Mouse (Mus musculus): ENCODE measurements at regions not wholly inside any gene's neighbourhood (a gene's known extent, or its start where the extent isn't known, plus 50 kb on each side); places are given as distances from the start of the nearest gene placed in this dataset.

DNA sequence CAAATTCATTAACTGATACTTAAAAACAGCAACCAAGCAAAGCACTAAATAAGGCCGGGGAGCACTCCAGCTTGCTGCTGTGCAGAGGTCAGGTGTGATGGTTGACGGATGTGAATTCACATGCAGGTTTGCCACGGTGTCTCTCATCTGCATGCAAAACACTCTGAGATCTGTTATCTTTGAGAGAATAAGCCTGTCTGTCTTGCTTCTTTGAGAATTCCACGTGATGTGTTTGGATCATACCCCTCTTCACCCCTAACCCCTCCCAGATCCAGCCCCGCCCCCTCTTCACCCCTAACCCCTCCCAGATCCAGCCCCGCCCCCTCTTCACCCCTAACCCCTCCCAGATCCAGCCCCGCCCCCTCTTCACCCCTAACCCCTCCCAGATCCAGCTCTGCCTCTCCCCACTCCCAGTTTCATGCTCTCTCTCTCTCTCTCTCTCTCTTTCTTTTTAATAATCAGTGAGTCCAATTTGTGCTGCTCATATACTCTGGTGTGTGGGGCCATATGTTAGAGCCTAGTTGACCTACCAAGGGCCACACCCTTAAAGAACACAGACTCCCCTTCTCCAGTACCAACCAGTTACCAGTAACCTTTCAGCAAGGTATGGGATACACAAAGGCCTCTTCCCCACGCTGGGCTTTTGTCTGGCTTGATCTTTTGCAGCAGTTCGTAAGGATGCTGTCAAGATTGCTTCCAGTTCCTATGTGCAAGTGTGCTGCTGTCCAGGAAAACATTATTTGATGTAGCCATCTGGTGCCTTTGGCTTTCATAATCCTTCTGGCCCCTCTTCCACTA lies 73.1 kb upstream of the Hnrnpk start:
- ATAC-seq (ENCODE audit: insufficient read depth, low FRiP score): no peak
- H3K9me3 ChIP-seq (replicated peaks; ENCODE audit: control insufficient read depth, low read length): no peaks in the 10 kb centered on the region
- whole genome bisulfite sequencing: 32% methylated on average over 8 of the region's 9 CpGs
- no peak overlapping the region for H3K4me2 ChIP-seq (ENCODE audit: low read depth, low read length)
- H3K27ac ChIP-seq (ENCODE audit: low read length): no peak overlapping the region
- H3K4me1 ChIP-seq (ENCODE audit: control insufficient read depth, insufficient read depth, low read length): 0 out of 2 replicates have a peak, but pooled peaks cover 4% of the 10 kb centered on the region
- H3K27me3 ChIP-seq (ENCODE audit: control insufficient read depth, insufficient read depth, low read length): peaks cover 9% of the 10 kb centered on the region
- no peak overlapping the region for H3K4me3 ChIP-seq (replicated peaks; ENCODE audit: low read length)
- no peaks in the 10 kb centered on the region for H3K36me3 ChIP-seq (ENCODE audit: control insufficient read depth, insufficient read depth, low read length)
- H3K9ac ChIP-seq (ENCODE audit: low read length): no peak overlapping the region

DNA sequence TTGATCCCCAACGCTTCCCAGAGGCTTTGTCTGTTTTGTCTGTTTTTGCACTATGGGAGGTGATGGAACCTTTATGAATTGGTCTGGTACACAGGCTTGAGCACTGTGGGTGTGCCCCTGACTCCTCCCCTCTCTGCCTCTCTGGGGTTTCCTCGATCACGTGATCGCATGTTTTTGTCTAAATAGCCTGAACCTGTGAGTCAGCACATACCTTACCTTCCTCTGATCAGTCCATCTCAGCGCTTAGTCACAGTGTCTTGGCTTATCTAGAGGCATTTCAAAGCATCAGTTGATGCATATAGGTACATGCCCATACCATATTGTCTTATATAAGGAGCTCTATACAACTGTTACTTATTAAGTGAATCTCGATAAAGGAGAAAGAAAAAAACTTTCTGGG lies 72.4 kb upstream of the Hnrnpk start:
- Histone ChIP-seq H3K27me3 (ENCODE audit: control insufficient read depth, insufficient read depth, low read length) (peaks cover 9% of the 10 kb centered on the region), H3K9me3 (replicated peaks; ENCODE audit: control insufficient read depth, low read length) (no peaks in the 10 kb centered on the region), H3K27ac (ENCODE audit: low read length) (no peak overlapping the region), H3K4me1 (ENCODE audit: control insufficient read depth, insufficient read depth, low read length) (0 out of 2 replicates have a peak, but pooled peaks cover 4% of the 10 kb centered on the region), H3K9ac (ENCODE audit: low read length) (no peak overlapping the region), H3K4me3 (replicated peaks; ENCODE audit: low read length) (no peak overlapping the region), H3K36me3 (ENCODE audit: control insufficient read depth, insufficient read depth, low read length) (no peaks in the 10 kb centered on the region), H3K4me2 (ENCODE audit: low read depth, low read length) (no peak overlapping the region)
- 30% methylated on average over 6 of the region's 6 CpGs for WGBS
- peak; percentile 29; the same call in 1 of the 2 replicates for ATAC-seq (ENCODE audit: insufficient read depth, low FRiP score)

DNA sequence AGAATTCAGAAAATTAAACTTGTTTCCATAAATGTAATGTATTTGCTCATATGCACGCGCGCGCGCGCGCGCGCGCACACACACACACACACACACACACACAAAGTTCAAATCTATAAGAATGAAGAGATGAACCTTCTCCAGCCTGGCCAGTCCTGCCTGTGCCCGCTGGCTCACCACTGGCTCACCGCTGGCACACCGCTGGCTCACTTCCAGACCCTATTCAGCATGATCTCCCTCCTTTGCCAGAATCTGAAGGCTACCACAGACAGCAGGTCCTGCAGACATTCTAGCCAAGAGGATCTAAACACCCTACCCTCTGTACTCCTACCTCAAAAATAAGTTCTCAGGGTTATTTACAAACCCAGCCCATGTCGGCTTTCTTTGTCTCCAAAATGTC lies 69.3 kb upstream of the Hnrnpk start:
- no peak overlapping the region for H3K4me3 ChIP-seq (replicated peaks; ENCODE audit: low read length)
- 74% methylated on average over 14 of the region's 14 CpGs for WGBS
- no peaks in the 10 kb centered on the region for H3K36me3 ChIP-seq (ENCODE audit: control insufficient read depth, insufficient read depth, low read length)
- H3K9me3 ChIP-seq (replicated peaks; ENCODE audit: control insufficient read depth, low read length): no peaks in the 10 kb centered on the region
- H3K27ac ChIP-seq (ENCODE audit: low read length): no peak overlapping the region
- peaks cover 9% of the 10 kb centered on the region for H3K27me3 ChIP-seq (ENCODE audit: control insufficient read depth, insufficient read depth, low read length)
- H3K4me1 ChIP-seq (ENCODE audit: control insufficient read depth, insufficient read depth, low read length): 0 out of 2 replicates have a peak, but pooled peaks cover 4% of the 10 kb centered on the region
- no peak overlapping the region for H3K9ac ChIP-seq (ENCODE audit: low read length)
- H3K4me2 ChIP-seq (ENCODE audit: low read depth, low read length): no peak overlapping the region
- ATAC-seq (ENCODE audit: insufficient read depth, low FRiP score): no peak

DNA sequence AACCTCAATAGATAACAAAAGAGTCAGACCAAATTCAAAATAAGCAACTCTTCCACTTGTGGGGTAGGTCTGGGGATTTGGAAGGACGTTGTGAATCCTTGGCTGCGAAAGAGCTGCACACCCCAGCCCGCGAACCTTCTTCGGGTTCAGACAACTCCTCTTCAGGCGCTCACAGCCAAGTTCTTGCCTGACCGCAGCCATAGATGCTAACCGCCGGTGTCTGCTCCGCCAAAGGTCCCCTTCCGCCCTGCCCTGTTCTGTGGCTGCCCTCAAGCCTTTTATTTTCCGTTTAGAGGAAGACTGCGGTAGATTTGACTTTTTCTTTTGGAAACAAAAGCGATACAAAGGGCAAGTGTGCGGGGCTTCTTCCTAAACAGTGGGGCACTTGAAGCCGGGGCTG lies 68.6 kb upstream of the Hnrnpk start:
- H3K4me2 ChIP-seq (ENCODE audit: low read depth, low read length): peak overlapping the region; percentile 46
- H3K4me3 ChIP-seq (replicated peaks; ENCODE audit: low read length): peak overlapping the region; percentile 35
- H3K27me3 ChIP-seq (ENCODE audit: control insufficient read depth, insufficient read depth, low read length): peaks cover 9% of the 10 kb centered on the region
- 0 out of 2 replicates have a peak, but pooled peaks cover 4% of the 10 kb centered on the region for H3K4me1 ChIP-seq (ENCODE audit: control insufficient read depth, insufficient read depth, low read length)
- no peaks in the 10 kb centered on the region for H3K36me3 ChIP-seq (ENCODE audit: control insufficient read depth, insufficient read depth, low read length)
- WGBS: 12% methylated on average over 16 of the region's 16 CpGs
- ATAC-seq (ENCODE audit: insufficient read depth, low FRiP score): no peak
- 0 out of 2 replicates have a peak overlapping the region, but pooled peaks have one; percentile 31 for H3K9ac ChIP-seq (ENCODE audit: low read length)
- H3K27ac ChIP-seq (ENCODE audit: low read length): no peak overlapping the region
- no peaks in the 10 kb centered on the region for H3K9me3 ChIP-seq (replicated peaks; ENCODE audit: control insufficient read depth, low read length)

DNA sequence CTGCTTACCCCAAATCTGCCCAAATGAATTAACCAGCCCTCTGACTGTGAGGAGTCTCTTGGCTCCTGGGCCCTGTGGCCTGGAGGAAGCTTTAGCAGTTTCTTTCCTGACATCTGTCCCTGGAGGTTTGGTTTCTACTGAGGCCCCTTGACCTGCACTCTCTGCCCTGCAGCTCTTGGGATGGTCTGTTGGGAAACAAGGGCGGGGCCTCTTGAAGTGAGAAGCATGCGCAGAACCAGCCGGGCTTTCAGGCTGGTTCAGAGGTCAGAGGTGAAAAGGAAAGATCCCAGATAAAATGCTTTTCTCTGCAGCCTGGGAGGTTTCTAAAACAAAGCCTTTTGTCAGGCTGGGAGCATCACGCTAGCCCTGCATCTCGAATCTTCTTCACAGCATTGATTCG lies 66.6 kb upstream of the Hnrnpk start:
- H3K4me3 ChIP-seq (replicated peaks; ENCODE audit: low read length): no peak overlapping the region
- no peaks in the 10 kb centered on the region for H3K9me3 ChIP-seq (replicated peaks; ENCODE audit: control insufficient read depth, low read length)
- WGBS: 27% methylated on average over 6 of the region's 6 CpGs
- H3K27ac ChIP-seq (ENCODE audit: low read length): no peak overlapping the region
- no peak overlapping the region for H3K9ac ChIP-seq (ENCODE audit: low read length)
- 0 out of 2 replicates have a peak, but pooled peaks cover 4% of the 10 kb centered on the region for H3K4me1 ChIP-seq (ENCODE audit: control insufficient read depth, insufficient read depth, low read length)
- no peak for ATAC-seq (ENCODE audit: insufficient read depth, low FRiP score)
- H3K27me3 ChIP-seq (ENCODE audit: control insufficient read depth, insufficient read depth, low read length): peaks cover 9% of the 10 kb centered on the region
- H3K4me2 ChIP-seq (ENCODE audit: low read depth, low read length): no peak overlapping the region
- H3K36me3 ChIP-seq (ENCODE audit: control insufficient read depth, insufficient read depth, low read length): no peaks in the 10 kb centered on the region

DNA sequence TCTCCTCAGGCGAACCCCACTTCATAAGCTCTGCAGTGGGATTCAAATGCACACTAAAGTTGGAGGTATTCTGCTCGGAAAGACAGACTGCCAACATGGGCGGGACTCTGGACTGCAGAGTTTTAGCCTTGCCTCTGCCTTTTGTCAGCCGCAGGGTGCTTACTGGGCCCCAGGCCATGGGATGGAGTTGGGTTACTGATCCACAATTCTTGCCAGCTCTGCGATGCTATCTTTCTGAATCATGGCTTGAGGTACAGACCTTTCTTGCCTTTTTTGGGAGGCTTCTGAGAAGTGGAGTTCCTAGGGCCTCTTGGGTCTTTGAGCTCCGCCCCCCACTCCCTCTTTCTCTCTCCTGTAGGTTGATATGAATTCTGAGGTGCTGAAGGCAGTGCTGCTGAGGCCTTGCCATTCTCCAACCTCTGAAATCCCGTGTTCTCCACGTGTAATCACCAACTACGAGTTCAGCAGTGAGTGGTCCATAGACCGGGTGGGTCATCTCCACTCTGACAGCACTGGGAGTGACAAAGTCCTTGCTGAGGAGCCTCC lies 64.0 kb upstream of the Hnrnpk start:
- Histone ChIP-seq H3K4me2 (ENCODE audit: low read depth, low read length) (no peak overlapping the region), H3K9me3 (replicated peaks; ENCODE audit: control insufficient read depth, low read length) (no peaks in the 10 kb centered on the region), H3K4me1 (ENCODE audit: control insufficient read depth, insufficient read depth, low read length) (0 out of 2 replicates have a peak, but pooled peaks cover 4% of the 10 kb centered on the region), H3K4me3 (replicated peaks; ENCODE audit: low read length) (no peak overlapping the region), H3K9ac (ENCODE audit: low read length) (no peak overlapping the region), H3K27me3 (ENCODE audit: control insufficient read depth, insufficient read depth, low read length) (peaks cover 5% of the 10 kb centered on the region), H3K36me3 (ENCODE audit: control insufficient read depth, insufficient read depth, low read length) (no peaks in the 10 kb centered on the region), H3K27ac (ENCODE audit: low read length) (peak overlapping the region; percentile 60)
- peak; percentile 85 for ATAC-seq (ENCODE audit: insufficient read depth, low FRiP score)
- 65% methylated on average over 10 of the region's 10 CpGs for WGBS

DNA sequence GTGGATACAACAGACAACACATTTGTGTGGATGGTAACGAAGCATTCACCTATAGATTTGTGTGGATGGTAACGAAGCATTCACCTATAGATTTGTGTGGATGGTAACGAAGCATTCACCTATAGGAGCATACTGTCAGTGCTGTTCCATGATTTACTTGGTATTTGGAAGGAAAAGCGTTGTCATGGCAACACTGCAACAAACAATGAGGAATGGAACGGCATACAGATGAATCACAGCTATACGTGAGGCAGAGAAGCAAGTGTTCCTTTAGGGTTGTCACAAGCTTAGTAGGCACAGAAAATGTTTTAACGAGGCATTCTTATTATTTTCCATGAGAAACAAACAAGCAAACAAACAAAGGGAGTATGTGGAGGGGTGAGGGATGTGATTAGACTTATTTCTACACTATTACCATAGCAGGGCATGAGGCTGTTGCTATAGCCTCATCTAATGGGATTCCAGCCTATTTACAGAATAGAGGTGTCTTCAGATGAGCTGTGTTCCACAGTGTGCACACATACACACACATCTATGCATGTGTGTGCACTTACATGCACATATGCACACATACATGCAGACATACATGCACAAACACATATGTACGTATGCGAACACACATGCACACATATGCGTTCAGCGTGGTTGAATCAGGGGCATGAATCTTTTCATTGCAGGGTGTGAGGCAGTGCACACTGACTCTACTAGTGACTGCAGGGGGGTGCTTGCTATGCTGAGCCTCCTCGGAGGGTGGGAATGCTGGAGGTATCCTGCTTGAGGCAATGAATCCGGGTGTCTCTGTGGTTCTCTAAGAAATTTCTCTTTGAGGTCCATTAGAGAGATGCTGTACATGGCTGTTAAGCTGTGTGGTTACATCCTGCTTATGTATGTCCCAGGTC lies 62.3 kb upstream of the Hnrnpk start:
- ATAC-seq (ENCODE audit: insufficient read depth, low FRiP score): no peak
- no peak overlapping the region for H3K9ac ChIP-seq (ENCODE audit: low read length)
- H3K27ac ChIP-seq (ENCODE audit: low read length): peak overlapping the region; percentile 17; the same call in 1 of the 2 replicates
- no peaks in the 10 kb centered on the region for H3K9me3 ChIP-seq (replicated peaks; ENCODE audit: control insufficient read depth, low read length)
- H3K27me3 ChIP-seq (ENCODE audit: control insufficient read depth, insufficient read depth, low read length): no peaks in the 10 kb centered on the region
- 76% methylated on average over 13 of the region's 13 CpGs for WGBS
- H3K4me2 ChIP-seq (ENCODE audit: low read depth, low read length): no peak overlapping the region
- H3K36me3 ChIP-seq (ENCODE audit: control insufficient read depth, insufficient read depth, low read length): no peaks in the 10 kb centered on the region
- H3K4me3 ChIP-seq (replicated peaks; ENCODE audit: low read length): no peak overlapping the region
- H3K4me1 ChIP-seq (ENCODE audit: control insufficient read depth, insufficient read depth, low read length): no peaks in the 10 kb centered on the region

Data from stomach, embryonic 16.5 days (tissue).